Mouse (Mus musculus) stomach, postnatal 0 days (tissue): ENCODE results near the gene Ly75.

Experiments
- CTCF ChIP-seq: IDR thresholded peaks from 2 replicates; pipeline ENCODE4 v1.5.1; 2016; ENCODE audit warnings: antibody characterized with exemption, low read depth, mild to moderate bottlenecking, moderate library complexity
- EP300 ChIP-seq: optimal IDR thresholded peaks from 2 replicates; pipeline ENCODE3; 2016; ENCODE audit warnings: antibody characterized with exemption

- TF ChIP-seq EP300 (no peak), CTCF (no peak)
Observed at GRCm38 (mm10) chr2:60413006-60413650, 30.0 kb upstream of the Ly75 start.
